ENCODE assay signal across 8 mouse cellular contexts in genomic region chr8:57653768-57654125, GRCm38 (mm10). TPM values are rescaled to one million over a fixed set of nuclear protein-coding genes. Genes with fewer than 3 reads are reported as not detected.
DNase-seq lines count a peak whose midpoint lies in the region; ATAC-seq and TF ChIP-seq lines count a peak whose summit lies in the region.

No protein-coding gene starts in this region.

- peak overlapping the region; percentile 97 for H3K9ac ChIP-seq in ES-Bruce4 (ENCODE audit: low read depth, poor library complexity, severe bottlenecking)
- H3K9ac ChIP-seq in liver, embryonic 13.5 days, result peak overlapping the region; percentile 88

- no peaks in the 10 kb centered on the region for H3K9me3 ChIP-seq in ES-Bruce4 (replicated peaks; ENCODE audit: control insufficient read depth, insufficient read depth, low read length, poor library complexity, severe bottlenecking)
- H3K9me3 ChIP-seq in liver, embryonic 13.5 days (replicated peaks), result no peaks in the 10 kb centered on the region

- WGBS in liver, embryonic 13.5 days (ENCODE audit: insufficient replicate concordance), result 9% methylated on average over 7 of the region's 7 CpGs

- ATAC-seq in liver, embryonic 13.5 days (ENCODE audit: low read depth), result no peak
- no peak for ATAC-seq in granulocyte monocyte progenitor cell, adult 5-6 weeks (replicated peaks; ENCODE audit: poor library complexity, severe bottlenecking)

- no peak for TF ChIP-seq EP300 in ES-Bruce4 (IDR thresholded peaks at IDR 0.05; ENCODE audit: insufficient read depth, low read depth, low read length)

- no peaks in the 10 kb centered on the region for H3K36me3 ChIP-seq in ES-Bruce4 (ENCODE audit: control insufficient read depth, insufficient read depth, low read length, poor library complexity, severe bottlenecking)
- H3K36me3 ChIP-seq in liver, embryonic 13.5 days, result no peaks in the 10 kb centered on the region

- peak overlapping the region; percentile 92 for H3K4me2 ChIP-seq in liver, embryonic 13.5 days

- DNase-seq in gastrocnemius, adult 2 months, result no peak
- DNase-seq in gastrocnemius, postnatal 36 days, result no peak
- peak; percentile 27 for DNase-seq in gonadal fat pad, adult 2 months (ENCODE audit: low read depth)
- no peak for DNase-seq in liver, embryonic 13.5 days
- DNase-seq in cerebellum, adult 9-10 months, result no peak
- DNase-seq in urinary bladder, postnatal 36 days (ENCODE audit: low spot score in 2 of 2), result no peak

- no peak for TF ChIP-seq POLR2A in ES-Bruce4 (IDR thresholded peaks at IDR 0.05; ENCODE audit: insufficient read depth, low read length)

- H3K4me3 ChIP-seq in gastrocnemius, adult 2 months, result peak overlapping the region; percentile 95
- peak overlapping the region; percentile 64; the same call in 1 of the 2 replicates for H3K4me3 ChIP-seq in ES-Bruce4 (ENCODE audit: low read depth, low read length)
- peak overlapping the region; percentile 85 for H3K4me3 ChIP-seq in liver, embryonic 13.5 days (replicated peaks)

- no peak for TF ChIP-seq CTCF in gastrocnemius, adult 2 months (IDR thresholded peaks at IDR 0.05)
- TF ChIP-seq CTCF in ES-Bruce4 (IDR thresholded peaks at IDR 0.05; ENCODE audit: low read depth, low read length), result no peak

- H3K27me3 ChIP-seq in ES-Bruce4 (ENCODE audit: control insufficient read depth, insufficient read depth, low read length, poor library complexity, severe bottlenecking), result no peaks in the 10 kb centered on the region; the same call in 1 of the 2 replicates
- no peaks in the 10 kb centered on the region for H3K27me3 ChIP-seq in liver, embryonic 13.5 days

- intact Hi-C loops in gastrocnemius, adult 2 months (cut with DNase I), result loop anchor here (2.0 to 5.0 kb wide), 2 partner anchors 79 to 149 kb away; no protein-coding TSS in a partner anchor
- intact Hi-C loops in gastrocnemius, postnatal 36 days (cut with DNase I), result loop anchor here (5.0 kb wide), 2 partner anchors 76 to 144 kb away; no protein-coding TSS in a partner anchor

- H3K27ac ChIP-seq in gastrocnemius, adult 2 months, result peak overlapping the region; percentile 58; the same call in 1 of the 2 replicates
- H3K27ac ChIP-seq in ES-Bruce4 (ENCODE audit: insufficient read depth, low read length), result no peak overlapping the region
- H3K27ac ChIP-seq in liver, embryonic 13.5 days, result no peak overlapping the region

- H3K4me1 ChIP-seq in ES-Bruce4 (ENCODE audit: control insufficient read depth, insufficient read depth, low read length), result no peaks in the 10 kb centered on the region
- H3K4me1 ChIP-seq in liver, embryonic 13.5 days (replicated peaks), result peaks cover 39% of the 10 kb centered on the region

RNA-seq across cellular contexts. Expression of gene Galnt7, which starts 0.9 kb away (rescaled TPM):
- 1 to 10 TPM; 2.5 to 3.0 TPM for total RNA-seq in gastrocnemius, adult 2 months (2021)
- total RNA-seq in gastrocnemius, postnatal 36 days (2021), result 1 to 10 TPM; 2.3 to 3.3 TPM
- polyA plus RNA-seq in ES-Bruce4 (2011; ENCODE audit: insufficient read depth, insufficient read length, low read depth, missing spikeins), result 26.1 and 27.4 TPM in 2 replicates
- polyA plus RNA-seq in gonadal fat pad, adult 2 months (2012; rRNA removed), result 4.7 and 5.6 TPM in 2 replicates
- polyA plus RNA-seq in liver, embryonic 13.5 days (2015; fragmentation: Nextera tagmentation; extraction: Ambion mirVana), result 6.4 and 8.5 TPM in 2 replicates
- 16.8 and 21.5 TPM in 2 replicates for total RNA-seq in granulocyte monocyte progenitor cell, adult 5-6 weeks (2014; fragmentation: Nextera tagmentation)
- total RNA-seq in granulocyte monocyte progenitor cell, adult 5-6 weeks (2017), result 18.6 and 26.6 TPM in 2 replicates

Comparison
In these comparisons a context has a peak if more than half of its experiments do, and no peak if none do; other contexts are left out.
1. RNA of gene Galnt7, which starts 0.9 kb away (total RNA-seq): 16.8 to 26.6 TPM in granulocyte monocyte progenitor cell, adult 5-6 weeks; 2.3 to 3.3 TPM in gastrocnemius, postnatal 36 days and 2.5 to 3.0 TPM in gastrocnemius, adult 2 months; every median in the first group is over 4 times any median in the second.
2. Peak in every context shown above with its lines, with median percentiles within 50 percentile points of each other: H3K4me3 ChIP-seq.